Mouse (Mus musculus) CD8-positive naive resting alpha-beta T cell, adult 2 months (primary cell): ENCODE results near the gene Ano6.

Experiments
- DNase-seq, 2 experiments: peaks; one replicate each; pipeline ENCODE4 v3.0.0; 2022; ENCODE audit warnings: low read depth in 2 of 2, low spot score in 2 of 2

The Ano6 gene

GRCm38 (mm10) chr15:95850546-95850945, 59.9 kb downstream of the Ano6 start:
- no peak for DNase-seq

- DNase-seq, result no peak
These were observed 64.6 kb downstream of the Ano6 start for GRCm38 (mm10) chr15:95855051-95855844.

- DNase-seq, result no peak
These were observed 65.3 kb downstream of the Ano6 start for GRCm38 (mm10) chr15:95855953-95856352.

GRCm38 (mm10) chr15:95856684-95857595, 66.3 kb downstream of the Ano6 start:
- no peak for DNase-seq

- DNase-seq, result no peak
These were observed 68.4 kb downstream of the Ano6 start for GRCm38 (mm10) chr15:95858876-95859655.

GRCm38 (mm10) chr15:95863865-95864660, 73.4 kb downstream of the Ano6 start:
- no peak for DNase-seq

- DNase-seq, result no peak
These were observed 74.9 kb downstream of the Ano6 start for GRCm38 (mm10) chr15:95865311-95866100.

GRCm38 (mm10) chr15:95868172-95868571, 77.5 kb downstream of the Ano6 start:
- no peak for DNase-seq

GRCm38 (mm10) chr15:95869611-95870010, 79.0 kb downstream of the Ano6 start:
- DNase-seq, result no peak

- DNase-seq, result no peak
These were observed 81.0 kb downstream of the Ano6 start for GRCm38 (mm10) chr15:95871631-95872030.

GRCm38 (mm10) chr15:95872447-95872846, 81.8 kb downstream of the Ano6 start:
- DNase-seq, result no peak

- DNase-seq, result no peak
These were observed 82.6 kb downstream of the Ano6 start for GRCm38 (mm10) chr15:95873276-95873675.

- no peak for DNase-seq
These were observed 83.6 kb downstream of the Ano6 start for GRCm38 (mm10) chr15:95874216-95874615.

GRCm38 (mm10) chr15:95874726-95875125, 84.1 kb downstream of the Ano6 start:
- DNase-seq, result no peak

- DNase-seq, result no peak
These were observed 85.3 kb downstream of the Ano6 start for GRCm38 (mm10) chr15:95875898-95876297.

GRCm38 (mm10) chr15:95880616-95881151, 90.0 kb downstream of the Ano6 start:
- DNase-seq, result no peak

GRCm38 (mm10) chr15:95882436-95882835, 91.8 kb downstream of the Ano6 start:
- DNase-seq, result no peak

GRCm38 (mm10) chr15:95883559-95883958, 92.9 kb downstream of the Ano6 start:
- no peak for DNase-seq
